Mouse (Mus musculus): ENCODE results near the gene Daam1. TPM values are rescaled to one million over a fixed set of nuclear protein-coding genes. Genes with fewer than 3 reads are reported as not detected.

Gene Daam1
- polyA plus RNA-seq, 1 experiment, result 36.2 TPM

DNA sequence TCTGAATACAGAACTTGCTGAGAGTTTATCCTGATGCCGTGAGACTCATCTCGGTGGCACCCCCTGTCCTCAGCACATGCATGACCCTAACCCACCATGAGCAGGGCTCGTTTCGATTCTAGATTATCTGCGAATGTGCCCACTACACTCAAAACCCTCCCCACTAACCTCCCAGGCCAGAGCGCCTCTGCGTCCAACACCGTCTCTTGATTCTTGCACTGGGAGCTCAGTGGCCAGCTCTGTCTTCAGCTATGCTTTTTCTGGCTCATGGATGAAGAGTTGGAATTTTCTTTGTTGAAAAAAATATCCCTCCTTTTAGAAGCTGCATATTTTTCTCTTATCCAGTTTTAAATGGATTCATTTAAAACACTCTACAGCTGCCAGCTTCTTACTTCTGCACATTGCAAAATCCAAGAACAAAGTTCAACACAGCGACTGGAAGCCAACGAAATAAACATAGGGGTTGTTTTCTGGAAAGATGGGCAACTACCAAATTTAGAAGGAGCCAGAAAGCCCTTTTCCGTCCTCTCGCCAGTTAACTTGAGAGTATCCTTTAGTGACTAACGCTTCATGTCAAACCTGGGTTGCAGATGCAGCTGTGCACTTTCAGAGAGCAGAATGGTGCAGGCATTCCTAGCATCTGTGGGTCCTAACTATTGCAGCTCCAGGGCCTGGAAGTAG, 74.9 kb downstream of the Daam1 start:
- no peak overlapping the region for H3K27ac ChIP-seq (ENCODE audit: control insufficient read depth, insufficient read depth, low read depth, low read length, poor library complexity)
- H3K4me1 ChIP-seq (ENCODE audit: control insufficient read depth, insufficient read depth, low read length), result peaks cover 1% of the 10 kb centered on the region; the same call in 1 of the 2 replicates
- no peak overlapping the region for H3K4me3 ChIP-seq (replicated peaks; ENCODE audit: control insufficient read depth, low read depth, low read length)
- no peak for TF ChIP-seq CTCF (IDR thresholded peaks at IDR 0.05; ENCODE audit: control insufficient read depth, insufficient read depth, low read length)
- TF ChIP-seq POLR2A (IDR thresholded peaks at IDR 0.05; ENCODE audit: borderline replicate concordance, control insufficient read depth, low read depth, low read length), result no peak
- 86% methylated on average over 13 of the region's 13 CpGs for WGBS

DNA sequence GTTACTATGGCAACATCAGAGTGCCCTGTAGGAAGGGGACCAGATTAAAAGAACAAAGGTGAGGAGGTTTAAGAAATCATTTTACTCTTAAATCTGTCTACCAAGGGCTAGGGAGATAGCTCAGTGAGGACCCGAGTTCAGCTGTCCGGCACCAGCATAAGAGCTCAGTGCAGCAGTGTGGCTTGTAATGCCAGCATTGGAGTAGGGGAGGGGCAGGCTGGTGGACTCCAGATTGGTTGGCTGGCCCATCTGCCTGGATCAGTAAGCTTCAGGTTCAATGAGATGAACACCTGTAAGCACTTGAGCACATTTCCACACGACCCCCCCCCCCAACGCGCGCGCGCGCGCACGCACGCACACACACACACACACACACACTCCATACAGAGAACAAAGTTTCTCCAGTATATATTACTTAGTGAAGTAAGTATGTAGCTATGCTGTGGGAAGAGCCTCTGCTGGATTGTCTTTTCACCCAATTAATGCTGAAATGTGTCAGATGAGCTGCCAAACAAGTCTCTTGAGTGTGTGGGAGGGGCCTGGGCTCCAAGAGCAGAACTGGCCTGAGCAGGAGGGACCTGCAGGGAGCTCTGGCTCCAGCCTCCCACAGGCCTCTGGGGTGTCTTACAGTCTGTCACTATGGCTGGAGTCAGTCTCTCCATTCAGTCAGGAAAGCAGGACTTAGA, 75.8 kb downstream of the Daam1 start:
- no peak for TF ChIP-seq POLR2A (IDR thresholded peaks at IDR 0.05; ENCODE audit: borderline replicate concordance, control insufficient read depth, low read depth, low read length)
- no peak for TF ChIP-seq CTCF (IDR thresholded peaks at IDR 0.05; ENCODE audit: control insufficient read depth, insufficient read depth, low read length)
- Histone ChIP-seq H3K4me1 (ENCODE audit: control insufficient read depth, insufficient read depth, low read length) (peaks cover 1% of the 10 kb centered on the region; the same call in 1 of the 2 replicates), H3K27ac (ENCODE audit: control insufficient read depth, insufficient read depth, low read depth, low read length, poor library complexity) (no peak overlapping the region), H3K4me3 (replicated peaks; ENCODE audit: control insufficient read depth, low read depth, low read length) (no peak overlapping the region)
- WGBS, result 94% methylated on average over 12 of the region's 12 CpGs

DNA sequence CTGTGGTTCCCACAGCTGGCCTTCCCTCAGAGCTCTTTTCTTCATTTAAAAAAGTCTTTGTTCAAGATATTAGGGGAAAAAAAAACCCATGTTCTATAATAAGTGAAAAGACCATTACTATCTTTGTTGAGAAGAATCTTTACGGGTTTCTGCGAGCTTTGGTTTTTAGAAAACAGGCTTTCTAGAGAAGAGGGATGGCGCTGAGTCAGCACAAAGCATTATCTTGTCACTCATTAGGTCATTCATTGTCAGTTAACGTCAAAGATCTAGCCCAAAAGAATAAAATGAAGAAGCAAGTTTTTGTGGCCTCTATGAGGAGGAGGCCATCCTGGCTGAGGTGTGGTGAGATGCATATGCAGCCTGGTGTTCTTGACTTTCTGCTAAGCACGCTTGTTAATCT, 78.1 kb downstream of the Daam1 start:
- peaks cover 1% of the 10 kb centered on the region; the same call in 1 of the 2 replicates for H3K4me1 ChIP-seq (ENCODE audit: control insufficient read depth, insufficient read depth, low read length)
- no peak overlapping the region for H3K4me3 ChIP-seq (replicated peaks; ENCODE audit: control insufficient read depth, low read depth, low read length)
- WGBS, result 83% methylated on average over 5 of the region's 5 CpGs
- H3K27ac ChIP-seq (ENCODE audit: control insufficient read depth, insufficient read depth, low read depth, low read length, poor library complexity), result no peak overlapping the region
- TF ChIP-seq CTCF (IDR thresholded peaks at IDR 0.05; ENCODE audit: control insufficient read depth, insufficient read depth, low read length) (no peak), POLR2A (IDR thresholded peaks at IDR 0.05; ENCODE audit: borderline replicate concordance, control insufficient read depth, low read depth, low read length) (no peak)

GRCm38 (mm10) chr12:71910246-71910645, 79.4 kb downstream of the Daam1 start:
- no peaks in the 10 kb centered on the region; the same call in 1 of the 2 replicates for H3K4me1 ChIP-seq (ENCODE audit: control insufficient read depth, insufficient read depth, low read length)
- no peak for TF ChIP-seq CTCF (IDR thresholded peaks at IDR 0.05; ENCODE audit: control insufficient read depth, insufficient read depth, low read length)
- no peak for TF ChIP-seq POLR2A (IDR thresholded peaks at IDR 0.05; ENCODE audit: borderline replicate concordance, control insufficient read depth, low read depth, low read length)
- H3K27ac ChIP-seq (ENCODE audit: control insufficient read depth, insufficient read depth, low read depth, low read length, poor library complexity), result no peak overlapping the region
- WGBS, result 86% methylated on average over 7 of the region's 7 CpGs
- H3K4me3 ChIP-seq (replicated peaks; ENCODE audit: control insufficient read depth, low read depth, low read length), result no peak overlapping the region

DNA sequence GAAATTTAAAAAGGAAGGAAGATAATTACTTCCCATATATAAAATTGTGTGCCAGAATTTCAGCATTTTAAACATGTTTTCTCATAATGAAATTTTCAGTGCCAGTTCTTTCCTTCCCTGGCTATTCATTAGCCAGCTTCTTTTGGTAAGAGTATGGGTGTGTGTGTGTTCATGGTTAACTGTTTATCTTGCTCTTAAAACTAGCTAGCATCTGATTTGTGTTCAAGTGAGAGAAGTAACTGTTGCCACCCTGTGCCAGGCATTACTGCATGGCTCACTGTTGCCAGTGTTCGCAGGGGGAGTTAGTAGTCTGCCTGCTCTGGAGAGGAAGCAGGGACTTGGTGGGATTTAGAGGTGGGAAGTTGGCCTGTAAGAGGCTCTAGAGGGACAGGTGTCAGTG, 81.4 kb downstream of the Daam1 start:
- TF ChIP-seq CTCF (IDR thresholded peaks at IDR 0.05; ENCODE audit: control insufficient read depth, insufficient read depth, low read length) (no peak), POLR2A (IDR thresholded peaks at IDR 0.05; ENCODE audit: borderline replicate concordance, control insufficient read depth, low read depth, low read length) (no peak)
- H3K27ac ChIP-seq (ENCODE audit: control insufficient read depth, insufficient read depth, low read depth, low read length, poor library complexity), result no peak overlapping the region
- H3K4me1 ChIP-seq (ENCODE audit: control insufficient read depth, insufficient read depth, low read length), result no peaks in the 10 kb centered on the region; the same call in 1 of the 2 replicates
- WGBS, result 53% methylated on average over 1 of the region's 1 CpGs
- H3K4me3 ChIP-seq (replicated peaks; ENCODE audit: control insufficient read depth, low read depth, low read length), result no peak overlapping the region

- WGBS, result 86% methylated on average over 4 of the region's 4 CpGs
- no peak overlapping the region for H3K4me3 ChIP-seq (replicated peaks; ENCODE audit: control insufficient read depth, low read depth, low read length)
- H3K27ac ChIP-seq (ENCODE audit: control insufficient read depth, insufficient read depth, low read depth, low read length, poor library complexity), result no peak overlapping the region
- no peak for TF ChIP-seq CTCF (IDR thresholded peaks at IDR 0.05; ENCODE audit: control insufficient read depth, insufficient read depth, low read length)
- TF ChIP-seq POLR2A (IDR thresholded peaks at IDR 0.05; ENCODE audit: borderline replicate concordance, control insufficient read depth, low read depth, low read length), result no peak
- H3K4me1 ChIP-seq (ENCODE audit: control insufficient read depth, insufficient read depth, low read length), result no peaks in the 10 kb centered on the region
Observed at GRCm38 (mm10) chr12:71919156-71919555, 88.3 kb downstream of the Daam1 start.

DNA sequence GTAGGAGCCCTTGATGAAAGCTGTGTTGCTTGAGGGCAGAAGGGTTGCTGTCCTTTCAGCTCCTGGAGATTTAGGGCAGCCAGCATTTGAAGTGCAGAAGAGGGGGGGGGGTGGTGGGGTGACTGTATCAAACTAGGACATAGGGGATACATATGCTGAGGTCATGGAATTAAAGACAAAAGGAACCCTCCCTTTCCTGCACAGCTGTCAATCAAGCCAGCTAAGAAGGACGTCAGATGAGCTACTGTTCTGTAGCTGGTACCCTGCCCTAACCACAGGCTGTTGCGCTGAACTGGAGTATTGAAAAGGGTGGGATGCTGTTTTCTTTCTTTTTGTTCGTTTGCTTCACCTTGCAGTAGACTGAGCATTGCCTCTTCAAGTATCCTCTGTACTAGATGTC, 89.1 kb downstream of the Daam1 start:
- WGBS, result 62% methylated on average over 3 of the region's 3 CpGs
- H3K4me1 ChIP-seq (ENCODE audit: control insufficient read depth, insufficient read depth, low read length), result no peaks in the 10 kb centered on the region
- no peak overlapping the region for H3K27ac ChIP-seq (ENCODE audit: control insufficient read depth, insufficient read depth, low read depth, low read length, poor library complexity)
- no peak for TF ChIP-seq CTCF (IDR thresholded peaks at IDR 0.05; ENCODE audit: control insufficient read depth, insufficient read depth, low read length)
- no peak overlapping the region for H3K4me3 ChIP-seq (replicated peaks; ENCODE audit: control insufficient read depth, low read depth, low read length)

- WGBS, result 85% methylated on average over 5 of the region's 5 CpGs
- no peak overlapping the region for H3K27ac ChIP-seq (ENCODE audit: control insufficient read depth, insufficient read depth, low read depth, low read length, poor library complexity)
Observed at GRCm38 (mm10) chr12:71922827-71923381, 92.0 kb downstream of the Daam1 start.

More at GRCm38 (mm10) chr12:71922827-71923381, 92.0 kb downstream of the Daam1 start:
- no peak overlapping the region for H3K4me3 ChIP-seq (replicated peaks; ENCODE audit: control insufficient read depth, low read depth, low read length)
- TF ChIP-seq POLR2A (IDR thresholded peaks at IDR 0.05; ENCODE audit: borderline replicate concordance, control insufficient read depth, low read depth, low read length) (no peak), CTCF (IDR thresholded peaks at IDR 0.05; ENCODE audit: control insufficient read depth, insufficient read depth, low read length) (no peak)
- no peaks in the 10 kb centered on the region for H3K4me1 ChIP-seq (ENCODE audit: control insufficient read depth, insufficient read depth, low read length)

Measured in bone marrow, adult 2 months (tissue).